11 mouse cellular contexts compared by ENCODE assay signal in the genomic region with DNA sequence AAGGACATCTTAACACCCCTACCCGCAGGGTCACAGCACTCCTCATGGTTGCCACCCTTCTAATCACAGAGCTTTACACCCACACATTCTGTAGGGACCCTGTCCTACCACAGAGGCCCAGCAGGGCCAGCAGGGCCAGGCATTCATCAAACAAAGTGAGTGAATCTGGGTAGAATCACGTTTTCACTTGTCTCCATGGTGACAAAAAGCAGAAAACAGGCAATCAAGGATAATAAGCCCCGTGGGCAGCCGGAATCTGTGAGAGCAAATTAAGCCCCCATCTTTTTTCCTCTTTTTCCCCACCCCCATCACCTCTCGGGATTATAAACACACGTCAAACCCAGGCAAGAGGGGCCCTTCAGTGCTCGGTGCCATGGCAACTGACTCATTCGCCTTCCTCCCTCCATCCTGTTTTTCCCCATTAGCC.
A peak's percentile ranks its signal among the peaks of the same experiment; 100 is the strongest.
DNase-seq lines count a peak whose midpoint lies in the region; ATAC-seq and TF ChIP-seq lines count a peak whose summit lies in the region.
"Had no signal": no experiment of that assay in that cellular context is flagged by ENCODE, and none has a peak within 500 bp of the region (broad histone marks: within the 10 kb centered on the region; RNA-seq: fewer than 3 reads in every experiment).

No protein-coding gene starts in this region.

- H3K27ac ChIP-seq in layer of hippocampus, adult 2 months: no peak overlapping the region
- H3K27ac ChIP-seq in forebrain, embryonic 13.5 days: peak overlapping the region; percentile 85
- peak overlapping the region; percentile 83 for H3K27ac ChIP-seq in neural tube, embryonic 13.5 days (replicated peaks)
- no peak overlapping the region for H3K27ac ChIP-seq in kidney, adult 2 months (ENCODE audit: insufficient read depth, low read depth, low read length)
- no peak overlapping the region for H3K27ac ChIP-seq in intestine, postnatal 0 days (ENCODE audit: low read depth, low read length)

- H3K27me3 ChIP-seq in forebrain, embryonic 13.5 days: no peaks in the 10 kb centered on the region
- no peaks in the 10 kb centered on the region for H3K27me3 ChIP-seq in neural tube, embryonic 13.5 days
- H3K27me3 ChIP-seq in kidney, adult 2 months (replicated peaks; ENCODE audit: control insufficient read depth, insufficient read depth, low read length): no peaks in the 10 kb centered on the region
- no peaks in the 10 kb centered on the region for H3K27me3 ChIP-seq in intestine, postnatal 0 days (replicated peaks; ENCODE audit: control insufficient read depth, insufficient read depth, low read length)

- 26% methylated on average over 8 of the region's 8 CpGs for WGBS in forebrain, embryonic 13.5 days
- WGBS in neural tube, embryonic 13.5 days: 46% methylated on average over 8 of the region's 8 CpGs
- 33% methylated on average over 8 of the region's 8 CpGs for WGBS in kidney, adult 2 months
- WGBS in intestine, postnatal 0 days: 42% methylated on average over 8 of the region's 8 CpGs

- peak overlapping the region; percentile 29 for H3K4me2 ChIP-seq in forebrain, embryonic 13.5 days
- no peak overlapping the region for H3K4me2 ChIP-seq in neural tube, embryonic 13.5 days
- H3K4me2 ChIP-seq in intestine, postnatal 0 days (replicated peaks; ENCODE audit: low read depth): no peak overlapping the region

- no peak for TF ChIP-seq POLR2A in kidney, adult 2 months (IDR thresholded peaks at IDR 0.05; ENCODE audit: low read depth, low read length)

- no peak overlapping the region for H3K9ac ChIP-seq in forebrain, embryonic 13.5 days
- no peak overlapping the region for H3K9ac ChIP-seq in neural tube, embryonic 13.5 days
- H3K9ac ChIP-seq in intestine, postnatal 0 days (ENCODE audit: low read depth, low read length): no peak overlapping the region

- H3K4me1 ChIP-seq in forebrain, embryonic 13.5 days: peaks cover 2% of the 10 kb centered on the region; the same call in 1 of the 2 replicates
- H3K4me1 ChIP-seq in neural tube, embryonic 13.5 days (replicated peaks): 0 out of 2 replicates have a peak, but pooled peaks cover 4% of the 10 kb centered on the region
- H3K4me1 ChIP-seq in kidney, adult 2 months (ENCODE audit: control insufficient read depth, insufficient read depth, low read length): no peaks in the 10 kb centered on the region
- no peaks in the 10 kb centered on the region for H3K4me1 ChIP-seq in intestine, postnatal 0 days (replicated peaks; ENCODE audit: control insufficient read depth, insufficient read depth, low read length)

- TF ChIP-seq CTCF in layer of hippocampus, adult 2 months (conservative IDR thresholded peaks at IDR 0.05): peak; percentile 43
- no peak for TF ChIP-seq CTCF in kidney, adult 2 months (conservative IDR thresholded peaks at IDR 0.05; ENCODE audit: insufficient read depth, insufficient read length, low read depth, low read length)
- no peak for TF ChIP-seq CTCF in intestine, postnatal 0 days (IDR thresholded peaks at IDR 0.05; ENCODE audit: low read depth)

- DNase-seq in layer of hippocampus, adult 2 months (ENCODE audit: low spot score in 2 of 2): peak in 1 of 2 experiments; percentile 7
- DNase-seq in layer of hippocampus, postnatal 25 days (ENCODE audit: extremely low spot score in 1 of 2, low spot score in 1 of 2): no peak
- peak; percentile 1 to 3 for DNase-seq in layer of hippocampus, postnatal 36 days
- DNase-seq in kidney, adult 2 months: no peak
- no peak for DNase-seq in left cerebral cortex, adult 8-10 months (ENCODE audit: low spot score in 2 of 2)
- DNase-seq: cerebellum, adult 9-10 months; gastrocnemius, postnatal 36 days; lung, postnatal 10 days had no signal

- peak; percentile 96 for ATAC-seq in forebrain, embryonic 13.5 days
- peak; percentile 95 for ATAC-seq in neural tube, embryonic 13.5 days (ENCODE audit: low read depth)
- ATAC-seq in intestine, postnatal 0 days: no peak

- no peaks in the 10 kb centered on the region for H3K9me3 ChIP-seq in forebrain, embryonic 13.5 days (replicated peaks)
- no peaks in the 10 kb centered on the region for H3K9me3 ChIP-seq in neural tube, embryonic 13.5 days
- H3K9me3 ChIP-seq in intestine, postnatal 0 days (ENCODE audit: control insufficient read depth): no peaks in the 10 kb centered on the region

- H3K36me3 ChIP-seq in forebrain, embryonic 13.5 days (ENCODE audit: poor library complexity, severe bottlenecking): no peaks in the 10 kb centered on the region
- H3K36me3 ChIP-seq in neural tube, embryonic 13.5 days: no peaks in the 10 kb centered on the region
- no peaks in the 10 kb centered on the region for H3K36me3 ChIP-seq in kidney, adult 2 months (ENCODE audit: control insufficient read depth, insufficient read depth, low read length)
- H3K36me3 ChIP-seq in intestine, postnatal 0 days (ENCODE audit: control insufficient read depth, insufficient read depth): no peaks in the 10 kb centered on the region

- no peak overlapping the region for H3K4me3 ChIP-seq in layer of hippocampus, adult 2 months
- H3K4me3 ChIP-seq in forebrain, embryonic 13.5 days: no peak overlapping the region
- no peak overlapping the region for H3K4me3 ChIP-seq in neural tube, embryonic 13.5 days
- no peak overlapping the region for H3K4me3 ChIP-seq in kidney, adult 2 months (ENCODE audit: insufficient read depth, low read depth, low read length)
- no peak overlapping the region for H3K4me3 ChIP-seq in intestine, postnatal 0 days (ENCODE audit: low read depth, low read length)

Comparison
In these comparisons a context has a peak if more than half of its experiments do, and no peak if none do; other contexts are left out.
1. DNase-seq: peak in layer of hippocampus, postnatal 36 days (2 of 2); none in layer of hippocampus, postnatal 25 days (0 of 2), kidney, adult 2 months (single experiment) and left cerebral cortex, adult 8-10 months (0 of 2).
2. H3K27ac ChIP-seq: peak in forebrain, embryonic 13.5 days (single experiment) and neural tube, embryonic 13.5 days (single experiment); none in layer of hippocampus, adult 2 months (single experiment), kidney, adult 2 months (single experiment) and intestine, postnatal 0 days (single experiment).